Mouse (Mus musculus): ENCODE data around the gene Ccn2.

The Ccn2 gene

DNA sequence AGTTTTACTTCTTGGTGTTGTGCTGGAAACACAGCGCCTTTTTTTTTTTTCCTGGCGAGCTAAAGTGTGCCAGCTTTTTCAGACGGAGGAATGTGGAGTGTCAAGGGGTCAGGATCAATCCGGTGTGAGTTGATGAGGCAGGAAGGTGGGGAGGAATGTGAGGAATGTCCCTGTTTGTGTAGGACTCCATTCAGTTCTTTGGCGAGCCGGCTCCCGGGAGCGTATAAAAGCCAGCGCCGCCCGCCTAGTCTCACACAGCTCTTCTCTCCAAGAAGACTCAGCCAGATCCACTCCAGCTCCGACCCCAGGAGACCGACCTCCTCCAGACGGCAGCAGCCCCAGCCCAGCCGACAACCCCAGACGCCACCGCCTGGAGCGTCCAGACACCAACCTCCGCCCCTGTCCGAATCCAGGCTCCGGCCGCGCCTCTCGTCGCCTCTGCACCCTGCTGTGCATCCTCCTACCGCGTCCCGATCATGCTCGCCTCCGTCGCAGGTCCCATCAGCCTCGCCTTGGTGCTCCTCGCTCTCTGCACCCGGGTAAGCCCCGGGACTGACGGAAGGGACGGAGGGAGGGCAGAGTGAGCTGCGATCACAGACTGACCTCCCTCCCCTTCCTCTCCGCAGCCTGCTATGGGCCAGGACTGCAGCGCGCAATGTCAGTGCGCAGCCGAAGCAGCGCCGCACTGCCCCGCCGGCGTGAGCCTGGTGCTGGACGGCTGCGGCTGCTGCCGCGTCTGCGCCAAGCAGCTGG is at the start of gene Ccn2:
Ccn2 (plus strand) TSS at position 193 of the 753 bp plus-strand sequence.
- peak; percentile 34 to 41 for DNase-seq (ENCODE audit: low spot score in 2 of 2)

DNA sequence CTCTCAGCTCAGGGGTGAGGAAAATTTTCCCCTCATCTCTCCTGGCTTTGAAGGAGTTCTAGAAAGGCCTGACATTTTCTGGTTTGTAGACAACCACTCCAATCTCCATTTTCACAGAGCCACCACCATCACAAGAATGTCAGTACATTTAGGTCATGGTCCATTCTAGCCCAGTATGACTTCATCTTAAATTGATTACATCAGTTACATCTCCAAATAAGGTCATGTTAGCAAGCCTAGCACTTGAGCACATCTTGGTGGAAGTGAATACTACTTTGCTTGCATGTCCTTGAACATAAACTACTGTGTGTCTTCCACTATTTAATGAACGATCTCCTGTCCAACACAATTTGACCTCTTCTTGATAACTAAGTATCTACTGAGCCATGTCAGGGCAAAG is 42.4 kb upstream of the Ccn2 start:
- no peak for DNase-seq (ENCODE audit: low spot score in 2 of 2)

DNA sequence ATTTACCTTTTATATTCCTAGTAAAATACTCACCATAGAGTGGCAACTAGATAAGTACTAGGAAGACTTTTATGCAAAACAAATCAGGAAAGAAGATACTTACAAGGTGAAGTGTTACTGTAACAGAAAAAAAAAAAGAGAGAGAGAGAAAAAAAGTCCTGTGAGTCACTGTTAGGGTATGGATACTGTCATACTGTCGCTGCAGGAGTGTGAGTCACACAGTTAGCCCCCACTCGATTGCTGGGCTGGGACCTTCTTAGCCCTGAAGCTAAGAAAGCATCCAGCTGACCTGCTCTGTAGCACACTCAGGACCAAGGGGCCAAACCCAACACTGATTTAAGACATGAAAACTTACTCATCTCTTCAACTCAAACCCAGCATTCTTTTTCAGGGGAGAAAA is 41.2 kb upstream of the Ccn2 start:
- no peak for DNase-seq (ENCODE audit: low spot score in 2 of 2)

DNA sequence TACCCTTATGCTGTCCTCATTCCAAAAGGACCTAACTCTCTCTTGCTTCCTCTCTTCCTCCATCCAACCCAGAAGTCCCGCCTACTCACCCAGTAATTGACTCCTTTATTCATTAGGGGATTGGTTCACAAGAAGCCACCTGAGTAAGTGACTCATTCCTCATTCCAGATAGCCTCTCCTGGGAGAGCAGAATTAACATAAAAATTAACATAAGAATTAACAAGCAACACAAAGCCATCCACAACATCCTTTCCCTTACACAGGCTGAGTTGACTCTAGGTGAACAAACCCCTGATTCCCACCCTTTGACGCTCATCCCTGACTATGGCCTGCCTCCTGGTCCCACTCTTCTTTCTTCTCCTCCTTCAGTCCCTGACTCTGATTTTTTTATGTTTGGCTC is 36.9 kb upstream of the Ccn2 start:
- DNase-seq (ENCODE audit: low spot score in 2 of 2): no peak

DNA sequence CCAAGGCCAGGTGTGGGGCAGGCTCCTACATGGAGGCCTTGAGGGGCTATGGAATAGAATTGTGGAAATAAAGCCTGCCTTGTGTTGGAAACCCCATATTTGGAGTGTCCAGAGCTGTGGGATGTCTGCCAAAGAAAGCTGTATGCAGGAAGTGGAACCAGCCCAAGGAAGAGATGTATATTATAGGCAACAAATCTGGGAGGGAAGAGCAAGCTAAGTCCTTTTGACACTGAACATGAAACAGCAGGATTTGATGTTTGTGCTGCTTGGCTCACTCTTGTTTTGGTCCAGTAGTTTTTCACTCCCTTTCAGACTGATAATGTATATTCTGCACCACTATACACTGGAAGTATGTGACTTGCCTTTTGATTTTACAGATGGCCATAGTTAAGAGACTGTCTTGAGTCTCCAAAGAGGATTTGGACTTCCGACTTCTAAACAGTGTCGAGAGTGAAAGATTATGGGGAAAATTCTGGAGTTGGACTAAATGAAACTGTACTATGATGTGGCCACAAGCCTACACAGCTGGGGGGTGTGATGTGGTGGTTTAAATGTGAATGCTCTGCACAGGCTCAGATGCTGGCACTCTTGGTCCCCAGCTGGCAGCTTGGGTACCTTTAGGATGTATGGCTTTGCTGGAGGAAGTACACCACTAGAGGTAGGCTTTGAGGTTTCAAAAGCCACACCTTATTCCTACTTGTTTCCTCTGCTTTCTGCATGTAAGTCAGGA is 25.4 kb upstream of the Ccn2 start:
- no peak for DNase-seq (ENCODE audit: low spot score in 2 of 2)

DNA sequence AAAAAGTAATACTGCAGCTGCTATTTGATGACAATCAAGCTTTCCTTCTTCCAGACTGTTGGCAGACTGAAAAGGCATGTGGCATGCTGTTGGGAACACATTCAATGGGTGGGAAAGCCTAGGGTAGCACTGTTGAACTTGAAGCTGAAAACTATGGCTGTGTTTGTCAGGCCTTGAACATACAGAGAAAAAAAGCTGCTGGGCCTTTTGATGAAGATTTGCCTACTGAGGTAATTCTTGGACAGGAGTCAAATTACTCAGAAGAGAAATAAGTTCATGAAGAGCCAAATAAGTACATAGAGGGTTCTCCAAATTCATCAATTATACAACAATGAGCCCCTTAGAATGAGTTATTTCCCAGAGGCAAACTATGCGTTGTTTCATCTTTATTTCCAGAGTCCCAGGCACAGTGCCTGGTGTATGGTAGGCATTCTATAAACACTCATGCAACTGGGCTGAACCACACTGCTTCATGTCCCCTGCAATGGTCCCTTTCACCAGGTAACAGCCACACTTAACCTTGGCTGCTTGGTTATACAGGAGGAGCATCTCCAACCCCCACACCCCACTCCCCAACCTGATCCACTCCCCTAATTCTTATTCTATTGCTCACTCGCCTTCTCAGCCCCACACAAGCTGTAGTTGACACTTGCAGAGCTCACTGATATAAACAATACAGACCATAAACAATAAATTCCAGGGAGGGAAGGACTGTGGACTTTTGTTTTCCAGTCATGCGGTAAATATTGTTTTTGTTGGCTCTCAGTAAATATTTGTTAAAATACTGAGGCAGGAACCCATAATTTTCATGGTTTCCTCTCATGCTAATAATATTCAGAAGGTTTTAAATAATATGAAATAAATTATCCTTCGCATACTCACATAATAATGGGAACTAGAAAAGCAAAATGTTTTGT is 22.9 kb upstream of the Ccn2 start:
- no peak for DNase-seq (ENCODE audit: low spot score in 2 of 2)

DNA sequence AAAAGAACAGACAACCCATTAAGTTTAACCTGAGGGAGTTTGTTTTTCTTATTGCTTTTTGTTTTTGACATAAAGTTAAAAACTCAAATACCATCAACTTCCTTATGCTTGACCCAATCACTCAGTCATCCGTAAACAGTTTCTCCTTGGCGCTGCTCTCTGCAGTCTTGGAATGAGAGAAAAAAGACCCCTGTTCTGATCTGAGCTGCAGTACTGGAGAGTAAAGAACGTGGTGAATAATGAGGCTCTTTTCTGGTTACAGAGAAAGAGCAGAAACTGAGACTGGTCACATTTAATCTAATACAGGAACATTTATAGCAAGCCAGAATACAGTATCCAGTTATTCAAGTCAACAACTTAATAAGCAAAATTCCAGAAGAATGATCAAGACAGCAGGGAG is 21.8 kb upstream of the Ccn2 start:
- no peak for DNase-seq (ENCODE audit: low spot score in 2 of 2)

DNA sequence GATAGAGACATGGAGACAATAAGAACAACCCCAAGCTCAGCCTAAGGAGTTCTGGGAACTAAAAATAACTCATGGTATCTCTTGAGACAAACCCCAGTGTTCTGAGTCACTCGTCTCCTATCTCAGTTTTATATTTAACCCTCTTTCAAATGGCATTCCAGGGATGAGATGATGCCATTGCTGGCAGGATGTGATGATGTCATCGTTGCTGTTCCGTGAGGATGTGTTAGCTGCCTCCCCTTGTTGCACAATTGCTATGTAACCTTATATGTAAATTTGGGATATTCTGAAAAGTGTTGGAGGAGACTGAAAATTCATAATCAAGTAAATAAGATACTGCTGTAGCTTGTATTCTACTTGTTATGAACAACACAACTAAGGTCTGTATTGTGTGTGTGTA is 14.2 kb upstream of the Ccn2 start:
- DNase-seq (ENCODE audit: low spot score in 2 of 2): no peak

DNA sequence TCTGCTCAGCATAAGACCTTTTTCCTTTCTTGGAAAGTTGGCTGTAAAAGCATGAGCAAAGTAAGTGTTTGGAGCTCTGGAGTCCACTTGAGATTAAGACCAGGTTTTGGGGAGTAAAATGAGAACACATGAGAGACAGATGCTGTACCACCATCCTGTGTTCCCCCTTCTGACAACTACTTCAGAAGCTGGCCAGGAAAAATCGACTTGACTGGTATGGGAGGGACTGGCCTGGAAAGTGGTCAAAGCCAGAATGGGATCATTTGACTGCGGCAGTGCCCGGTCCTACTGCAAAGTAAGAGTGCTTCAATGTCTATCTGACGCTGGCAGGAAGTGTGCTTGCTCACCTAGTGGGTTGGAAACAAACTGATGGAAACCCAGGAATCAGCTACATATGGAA is 6.4 kb upstream of the Ccn2 start:
- no peak for DNase-seq (ENCODE audit: low spot score in 2 of 2)

DNA sequence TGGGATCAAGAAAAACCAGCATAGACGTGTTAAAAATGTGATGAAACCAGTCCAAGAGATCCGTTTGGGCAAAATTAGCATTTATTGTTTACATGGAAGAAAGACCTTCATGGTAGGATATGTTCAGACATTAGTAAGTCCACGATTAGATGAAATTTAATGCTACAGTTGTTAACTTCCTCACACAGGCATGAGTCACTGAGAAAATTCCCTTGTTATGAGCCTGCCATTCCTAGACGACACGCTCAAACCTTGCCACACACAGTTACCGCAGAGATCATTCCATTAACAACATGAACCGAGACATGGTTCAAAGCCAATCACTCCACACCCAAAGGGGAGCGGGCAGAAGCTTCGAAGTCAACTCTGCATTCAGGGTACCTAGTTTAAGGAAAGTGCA is 6.0 kb upstream of the Ccn2 start:
- no peak for DNase-seq (ENCODE audit: low spot score in 2 of 2)

DNA sequence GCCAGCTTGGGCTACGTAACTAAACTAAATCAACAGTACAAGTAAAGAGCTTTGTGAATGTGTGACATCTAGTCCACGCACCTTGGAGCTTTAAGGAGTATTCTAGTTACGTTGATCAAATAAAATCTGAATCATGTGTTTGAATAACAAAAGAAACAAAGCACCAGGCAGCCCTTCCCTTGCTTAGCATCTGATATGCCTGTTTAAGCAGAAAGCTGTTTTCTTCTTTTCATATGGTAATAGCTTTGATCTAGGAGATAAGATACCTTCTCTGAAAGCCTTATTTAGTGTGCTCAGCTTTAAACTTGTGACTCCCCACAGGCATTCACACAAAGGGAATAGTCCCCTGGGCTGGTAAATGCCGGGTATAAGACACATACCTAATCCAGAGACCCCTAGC is 4.7 kb upstream of the Ccn2 start:
- DNase-seq (ENCODE audit: low spot score in 2 of 2): no peak

DNA sequence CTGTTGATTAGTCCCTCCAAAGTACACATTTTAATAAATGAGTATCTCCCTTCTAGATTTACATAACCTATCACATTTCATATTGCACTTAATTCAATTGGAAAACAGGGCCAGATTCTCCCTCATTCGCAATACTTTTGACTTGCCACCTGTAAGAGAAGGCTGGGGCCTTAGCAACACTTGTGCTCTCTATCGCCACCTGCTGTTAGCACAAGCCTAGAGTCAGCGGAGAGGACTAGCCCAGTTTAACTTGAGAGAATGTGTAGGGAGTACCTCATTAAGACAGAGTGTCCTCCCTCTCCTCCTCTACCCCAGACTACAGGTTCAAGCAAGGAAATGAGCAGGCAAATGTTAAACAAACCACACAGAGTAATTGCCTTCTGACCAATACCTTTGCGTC is 4.1 kb upstream of the Ccn2 start:
- peak; percentile 47 to 72 for DNase-seq (ENCODE audit: low spot score in 2 of 2)

DNA sequence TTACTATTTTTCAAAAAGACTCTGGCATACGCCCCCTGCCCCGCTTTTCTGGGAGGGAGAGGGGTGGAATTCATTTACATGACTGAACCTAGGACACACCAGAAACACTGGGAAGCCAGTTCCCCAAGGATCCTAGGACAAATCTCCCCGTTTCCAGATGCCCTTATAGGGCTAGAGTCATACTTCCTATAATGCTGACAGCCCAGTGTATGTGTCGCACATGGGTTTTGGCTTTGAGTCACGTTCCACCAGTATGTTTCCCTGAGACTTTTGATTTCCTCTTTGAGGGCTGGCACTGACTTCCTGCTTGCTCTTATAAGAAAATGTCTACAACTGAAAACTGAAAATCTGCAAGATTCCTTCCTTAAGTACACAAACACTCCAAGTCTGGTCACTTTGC is 3.5 kb upstream of the Ccn2 start:
- DNase-seq (ENCODE audit: low spot score in 2 of 2): no peak

DNA sequence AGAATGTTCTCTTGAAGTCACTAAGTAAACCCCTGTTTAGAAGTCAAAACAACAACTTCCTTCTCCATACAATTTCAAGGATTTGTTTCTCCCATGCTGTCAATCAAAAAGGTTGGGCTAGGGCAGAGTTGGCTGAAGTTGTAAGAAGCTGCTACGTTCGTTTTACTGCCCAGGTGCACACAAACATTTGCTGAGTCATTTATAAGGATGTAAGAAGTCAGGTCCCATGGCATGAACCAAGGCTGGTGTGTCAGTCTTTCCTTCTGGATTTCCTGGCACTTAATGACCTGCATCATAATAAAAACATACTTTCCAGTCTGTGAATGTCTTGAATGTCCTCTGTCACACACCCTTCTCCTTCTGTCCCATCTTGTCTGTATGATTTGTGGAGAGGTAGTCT is 2.9 kb upstream of the Ccn2 start:
- no peak for DNase-seq (ENCODE audit: low spot score in 2 of 2)

DNA sequence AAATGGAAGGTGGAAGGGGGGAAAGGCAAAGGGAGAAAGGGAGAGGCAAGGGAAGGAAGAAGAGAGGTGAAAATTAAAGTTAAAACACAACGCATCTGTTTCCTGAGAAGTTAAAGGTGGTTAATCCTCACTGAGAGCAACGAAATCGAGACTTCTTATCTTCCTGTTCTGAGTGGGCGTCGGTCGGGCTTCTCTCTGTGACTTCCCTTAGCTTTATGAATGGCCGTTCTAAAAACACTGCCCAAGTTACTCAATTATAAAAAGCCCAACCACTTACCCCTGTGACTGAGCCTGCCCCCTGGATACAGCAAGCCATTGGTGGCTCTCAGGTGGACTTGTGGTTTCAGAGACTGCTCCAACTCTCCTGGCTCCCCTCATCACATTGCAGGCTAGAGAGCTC is 2.3 kb upstream of the Ccn2 start:
- no peak for DNase-seq (ENCODE audit: low spot score in 2 of 2)

DNA sequence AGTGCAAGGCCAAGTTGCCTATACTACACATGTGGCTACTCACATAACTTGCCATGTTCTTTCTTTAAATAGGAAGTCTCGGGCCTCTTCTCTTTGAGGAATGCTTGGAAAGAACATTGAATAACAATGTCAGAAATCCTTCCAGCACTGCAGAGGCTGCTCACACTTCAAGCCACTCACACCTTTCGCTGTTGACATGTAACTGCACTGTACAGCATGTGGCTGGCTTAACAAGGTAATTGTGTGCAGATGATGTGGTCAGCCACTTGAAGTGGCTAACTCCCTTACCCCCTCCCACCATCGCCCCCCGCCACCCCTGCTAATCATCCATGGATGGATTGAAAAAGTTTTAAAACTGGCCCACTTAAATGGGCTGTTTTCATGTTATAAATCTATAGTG is 1.7 kb upstream of the Ccn2 start:
- DNase-seq (ENCODE audit: low spot score in 2 of 2): no peak

DNA sequence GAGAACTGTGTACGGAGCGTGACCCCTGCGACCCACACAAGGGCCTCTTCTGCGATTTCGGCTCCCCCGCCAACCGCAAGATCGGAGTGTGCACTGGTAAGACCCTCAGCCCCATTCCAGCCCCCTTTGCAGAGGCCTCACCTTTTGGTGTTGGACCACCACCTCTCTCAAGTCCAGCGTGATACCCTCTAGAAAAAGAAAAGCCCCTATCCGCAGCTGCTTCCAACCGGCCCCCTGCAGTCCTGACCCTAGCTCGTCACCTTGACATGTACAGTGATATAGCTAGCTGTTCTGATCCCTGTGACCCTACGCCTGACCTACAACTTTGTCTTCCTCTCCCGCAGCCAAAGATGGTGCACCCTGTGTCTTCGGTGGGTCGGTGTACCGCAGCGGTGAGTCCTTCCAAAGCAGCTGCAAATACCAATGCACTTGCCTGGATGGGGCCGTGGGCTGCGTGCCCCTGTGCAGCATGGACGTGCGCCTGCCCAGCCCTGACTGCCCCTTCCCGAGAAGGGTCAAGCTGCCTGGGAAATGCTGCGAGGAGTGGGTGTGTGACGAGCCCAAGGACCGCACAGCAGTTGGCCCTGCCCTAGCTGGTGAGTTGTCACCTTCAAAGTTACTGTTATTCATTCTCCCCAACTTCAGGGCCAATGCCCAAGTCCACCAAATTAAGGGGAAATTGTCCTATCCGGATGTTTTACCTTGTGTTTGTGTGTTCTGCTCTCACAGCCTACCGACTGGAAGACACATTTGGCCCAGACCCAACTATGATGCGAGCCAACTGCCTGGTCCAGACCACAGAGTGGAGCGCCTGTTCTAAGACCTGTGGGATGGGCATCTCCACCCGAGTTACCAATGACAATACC is 994 bp downstream of the Ccn2 start:
- no peak for DNase-seq (ENCODE audit: low spot score in 2 of 2)

DNA sequence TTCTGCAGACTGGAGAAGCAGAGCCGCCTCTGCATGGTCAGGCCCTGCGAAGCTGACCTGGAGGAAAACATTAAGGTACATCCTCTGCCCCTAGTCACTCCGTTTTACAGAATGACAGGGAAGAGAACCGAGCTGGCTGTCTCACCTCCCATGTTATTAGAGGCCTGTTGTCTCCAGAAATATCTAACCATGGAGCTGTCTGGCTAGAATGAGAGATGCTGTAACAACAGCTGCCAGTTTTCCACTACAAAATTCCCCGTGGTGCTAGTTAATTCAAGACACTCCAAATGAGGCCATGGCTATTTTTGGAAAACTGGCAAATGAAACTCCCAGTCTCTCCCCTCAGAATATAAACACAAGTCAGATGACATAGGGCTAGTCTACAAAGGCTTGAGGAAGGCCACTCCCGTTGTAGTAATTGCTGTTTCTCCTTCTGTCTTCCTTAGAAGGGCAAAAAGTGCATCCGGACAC is 1.7 kb downstream of the Ccn2 start:
- DNase-seq (ENCODE audit: low spot score in 2 of 2): no peak

DNA sequence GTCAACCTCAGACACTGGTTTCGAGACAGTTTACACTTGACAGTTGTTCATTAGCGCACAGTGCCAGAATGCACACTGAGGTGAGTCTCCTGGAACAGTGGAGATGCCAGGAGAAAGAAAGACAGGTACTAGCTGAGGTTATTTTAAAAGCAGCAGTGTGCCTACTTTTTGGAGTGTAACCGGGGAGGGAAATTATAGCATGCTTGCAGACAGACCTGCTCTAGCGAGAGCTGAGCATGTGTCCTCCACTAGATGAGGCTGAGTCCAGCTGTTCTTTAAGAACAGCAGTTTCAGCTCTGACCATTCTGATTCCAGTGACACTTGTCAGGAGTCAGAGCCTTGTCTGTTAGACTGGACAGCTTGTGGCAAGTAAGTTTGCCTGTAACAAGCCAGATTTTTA is 2.5 kb downstream of the Ccn2 start:
- DNase-seq (ENCODE audit: low spot score in 2 of 2): no peak

DNA sequence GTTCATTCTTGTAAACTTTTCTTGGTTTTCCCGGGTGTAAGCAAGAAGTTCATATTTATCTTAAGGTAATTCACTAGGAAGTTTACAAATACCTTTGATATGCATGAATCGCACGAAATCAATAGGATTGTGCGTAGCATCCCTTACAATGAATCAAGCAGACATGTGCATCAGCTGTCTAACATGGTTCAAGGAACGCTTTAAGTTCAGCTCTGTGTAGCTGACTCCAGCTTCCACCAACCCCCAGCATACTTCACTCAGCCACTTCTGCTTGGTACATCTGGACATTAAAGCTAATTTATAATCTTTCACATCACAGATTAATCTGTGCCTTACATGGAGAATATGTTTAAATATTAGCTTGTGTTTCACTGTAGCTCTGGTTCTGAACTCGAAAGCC is 3.5 kb downstream of the Ccn2 start:
- no peak for DNase-seq (ENCODE audit: low spot score in 2 of 2)

DNA sequence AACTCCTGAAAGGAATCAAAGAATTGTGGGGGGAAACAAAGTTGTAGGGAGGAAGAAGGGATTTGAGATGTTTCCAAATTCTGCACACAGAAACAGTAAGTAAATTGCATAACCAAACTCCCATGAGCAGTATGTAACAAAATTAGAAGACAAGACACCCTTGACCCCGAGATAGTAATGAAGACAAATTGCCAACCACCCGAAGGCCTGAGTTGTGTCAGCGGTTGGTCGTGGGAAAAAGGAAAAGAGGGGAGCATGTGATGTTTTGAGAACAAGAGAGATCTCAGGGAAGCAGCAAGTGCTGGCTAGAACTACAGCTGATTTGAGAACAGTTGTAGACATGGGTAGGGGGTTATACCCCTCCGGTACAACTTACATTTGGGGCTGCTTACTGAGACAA is 4.6 kb downstream of the Ccn2 start:
- DNase-seq (ENCODE audit: low spot score in 2 of 2): no peak
